In genomic region chr2:74424726-74425125, GRCm38 (mm10) we compare ENCODE assay signal across 24 mouse cellular contexts.
DNase-seq lines count a peak whose midpoint lies in the region; TF ChIP-seq lines count a peak whose summit lies in the region.
"Had no signal": no experiment of that assay in that cellular context is flagged by ENCODE, and none has a peak within 500 bp of the region (broad histone marks: within the 10 kb centered on the region; RNA-seq: fewer than 3 reads in every experiment).

No protein-coding gene starts in this region.

- no peak overlapping the region; the same call in 1 of the 2 replicates for H3K27ac ChIP-seq in layer of hippocampus, adult 2 months
- H3K27ac ChIP-seq: embryonic facial prominence, embryonic 15.5 days; forebrain, embryonic 10.5 days; limb, embryonic 10.5 days; neural tube, embryonic 15.5 days had no signal

- peak; percentile 25 to 49 for DNase-seq in layer of hippocampus, adult 2 months (ENCODE audit: low spot score in 2 of 2)
- no peak for DNase-seq in layer of hippocampus, adult 9-10 months (ENCODE audit: low spot score)
- peak; percentile 19 to 60 for DNase-seq in frontal cortex, postnatal 10 days (ENCODE audit: low spot score in 2 of 2)
- DNase-seq in left cerebral cortex, adult 18-20 months (ENCODE audit: low spot score in 2 of 2): peak; percentile 53 to 75
- DNase-seq in right cerebral cortex, postnatal 25 days: peak; percentile 61
- DNase-seq in spleen, postnatal 4 days (ENCODE audit: low spot score in 2 of 2): no peak
- DNase-seq in urinary bladder, adult 18-20 months (ENCODE audit: low spot score in 2 of 2): no peak
- no peak for DNase-seq in lung, postnatal 10 days
- DNase-seq: adrenal gland, postnatal 36 days; cerebellum, adult 2 months; cerebellum, postnatal 36 days; gastrocnemius, postnatal 36 days; kidney, adult 18-20 months; kidney, postnatal 10 days; liver, postnatal 0 days; lung, postnatal 14 days; spleen, adult 18-20 months; thymus, adult 18-20 months had no signal

- no peak for TF ChIP-seq CTCF in layer of hippocampus, adult 2 months (conservative IDR thresholded peaks at IDR 0.05)

- H3K4me3 ChIP-seq in layer of hippocampus, adult 2 months: no peak overlapping the region
- H3K4me3 ChIP-seq: embryonic facial prominence, embryonic 15.5 days; forebrain, embryonic 10.5 days; hindbrain, embryonic 10.5 days; limb, embryonic 10.5 days; megakaryocyte, embryonic 14.5 days; neural tube, embryonic 15.5 days had no signal

Comparison
In these comparisons a context has a peak if more than half of its experiments do, and no peak if none do; other contexts are left out.
1. DNase-seq: peak in layer of hippocampus, adult 2 months (2 of 2), frontal cortex, postnatal 10 days (2 of 2), left cerebral cortex, adult 18-20 months (2 of 2) and right cerebral cortex, postnatal 25 days (single experiment); none in layer of hippocampus, adult 9-10 months (single experiment), spleen, postnatal 4 days (0 of 2), urinary bladder, adult 18-20 months (0 of 2) and lung, postnatal 10 days (single experiment).